Mouse (Mus musculus) midbrain, embryonic 14.5 days (tissue): Measurements from ENCODE around the gene Jkamp. TPM values are rescaled to one million over a fixed set of nuclear protein-coding genes. Genes with fewer than 3 reads are reported as not detected.

Experiments used
- ATAC-seq: fragments of 200-750 bp; cut with Nextera tagmentation; 2 replicates; pipeline ENCODE4 v1.8.0; 2017; ENCODE audit warnings: moderate number of reproducible peaks, moderate library complexity; ENCODE audit not compliant: low FRiP score, low TSS enrichment
- DNase-seq: peaks from one replicate; pipeline ENCODE4 v3.0.0-alpha.2; 2015
- H3K27ac ChIP-seq: fragments of 300-500 bp; sonication (generic); replicated peaks from 2 replicates; pipeline ENCODE4 v1.5.1; 2014; ENCODE audit warnings: mild to moderate bottlenecking, low read depth, low read length, moderate library complexity
- H3K27me3 ChIP-seq: fragments of 300-500 bp; sonication (generic); 2 replicates; pipeline ENCODE4 v1.6.1; 2014; ENCODE audit warnings: low read length, control low read depth, mixed read lengths; ENCODE audit not compliant: control insufficient read depth, insufficient read depth
- H3K36me3 ChIP-seq: fragments of 300-500 bp; sonication (generic); 2 replicates; pipeline ENCODE4 v1.6.1; 2014; ENCODE audit warnings: low read length, control low read depth; ENCODE audit not compliant: control insufficient read depth, insufficient read depth
- H3K4me1 ChIP-seq: fragments of 300-500 bp; sonication (generic); 2 replicates; pipeline ENCODE4 v1.6.1; 2014; ENCODE audit warnings: mild to moderate bottlenecking, antibody characterized with exemption, low read length, control low read depth; ENCODE audit not compliant: control insufficient read depth, insufficient read depth
- H3K4me2 ChIP-seq: fragments of 300-500 bp; sonication (generic); 2 replicates; pipeline ENCODE4 v1.6.1; 2014; ENCODE audit warnings: mild to moderate bottlenecking, low read length, moderate library complexity
- H3K4me3 ChIP-seq: fragments of 300-500 bp; sonication (generic); replicated peaks from 2 replicates; pipeline ENCODE4 v1.5.1; 2014; ENCODE audit warnings: low read depth, low read length
- H3K9ac ChIP-seq: fragments of 300-500 bp; sonication (generic); replicated peaks from 2 replicates; pipeline ENCODE4 v1.6.1; 2014; ENCODE audit warnings: mild to moderate bottlenecking, low read length, moderate library complexity
- H3K9me3 ChIP-seq: fragments of 300-500 bp; sonication (generic); 2 replicates; pipeline ENCODE4 v1.6.1; 2016; ENCODE audit warnings: low read length, control low read depth, mixed read lengths; ENCODE audit not compliant: control insufficient read depth
- WGBS: fragments of 180-500 bp; shearing (Covaris S2); extraction: QIAGEN DNeasy Blood & Tissue Kit; methylation state at CpG from one replicate; pipeline ENCODE4 v1.1.7; 2014; 5-methylcytosine and 5-hydroxymethylcytosine counted together
- polyA plus RNA-seq: library from polyadenylated mRNA; unstranded; fragments of >200 nt; fragmentation: Nextera tagmentation; extraction: Ambion mirVana; gene quantifications from 2 replicates; pipeline ENCODE4 v1.2.1, GENCODE M21; 2014

The Jkamp gene
- polyA plus RNA-seq, 1 experiment from 2014 or later = 89.9 TPM

DNA sequence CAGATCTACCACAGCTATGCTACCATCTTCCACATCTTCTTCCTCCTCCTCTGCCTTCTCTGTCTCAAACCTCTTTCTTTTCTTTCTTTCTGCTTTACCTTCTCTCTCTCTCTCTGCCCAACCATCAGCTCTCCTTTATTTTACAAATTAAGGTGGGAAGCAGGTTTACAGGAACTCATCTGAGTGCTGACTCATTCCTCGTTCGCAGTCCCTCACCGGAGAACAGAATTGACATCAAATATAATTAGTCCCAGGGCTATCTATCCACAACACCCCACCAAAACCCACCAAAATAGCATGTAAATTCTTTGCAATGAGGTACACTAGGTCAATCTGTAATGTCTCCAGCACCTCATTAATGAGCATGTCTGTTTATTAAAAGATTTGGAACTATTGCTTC, 3.4 kb upstream of the Jkamp start:
- ATAC-seq (no peak), DNase-seq (no peak)
- Histone ChIP-seq H3K9me3 (no peaks in the 10 kb centered on the region), H3K36me3 (no peaks in the 10 kb centered on the region), H3K4me3 (no peak overlapping the region), H3K27me3 (no peaks in the 10 kb centered on the region), H3K4me1 (peaks cover 11% of the 10 kb centered on the region; the same call in 1 of the 2 replicates), H3K9ac (no peak overlapping the region), H3K4me2 (peak overlapping the region; percentile 16; the same call in 1 of the 2 replicates), H3K27ac (no peak overlapping the region)
- 72% methylated on average over 3 of the region's 3 CpGs for WGBS

DNA sequence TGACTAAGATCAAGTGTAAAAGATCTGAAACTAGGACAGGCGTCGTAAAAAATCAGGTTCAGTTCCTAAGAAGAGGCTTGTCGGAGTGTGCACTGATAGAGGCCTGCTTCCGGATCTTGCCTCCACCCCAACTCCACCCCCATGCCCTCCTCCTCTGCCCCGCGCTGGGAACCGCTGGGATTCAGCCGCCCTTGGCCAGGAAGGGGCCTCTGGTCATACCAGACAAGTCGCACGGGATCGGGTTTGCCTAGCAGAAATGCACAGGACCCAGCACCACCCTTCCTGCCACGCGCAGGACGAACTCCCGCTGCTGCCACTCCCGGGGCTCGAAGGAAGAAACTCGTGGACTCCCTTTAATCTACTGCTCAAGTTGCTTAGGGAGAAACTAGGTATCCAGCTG, 3.0 kb upstream of the Jkamp start:
- Histone ChIP-seq H3K4me2 (peak overlapping the region; percentile 16), H3K9me3 (no peaks in the 10 kb centered on the region), H3K27ac (no peak overlapping the region), H3K36me3 (no peaks in the 10 kb centered on the region), H3K27me3 (no peaks in the 10 kb centered on the region), H3K4me3 (no peak overlapping the region), H3K4me1 (peaks cover 15% of the 10 kb centered on the region), H3K9ac (no peak overlapping the region)
- WGBS = 33% methylated on average over 18 of the region's 18 CpGs
- ATAC-seq (no peak), DNase-seq (no peak)

DNA sequence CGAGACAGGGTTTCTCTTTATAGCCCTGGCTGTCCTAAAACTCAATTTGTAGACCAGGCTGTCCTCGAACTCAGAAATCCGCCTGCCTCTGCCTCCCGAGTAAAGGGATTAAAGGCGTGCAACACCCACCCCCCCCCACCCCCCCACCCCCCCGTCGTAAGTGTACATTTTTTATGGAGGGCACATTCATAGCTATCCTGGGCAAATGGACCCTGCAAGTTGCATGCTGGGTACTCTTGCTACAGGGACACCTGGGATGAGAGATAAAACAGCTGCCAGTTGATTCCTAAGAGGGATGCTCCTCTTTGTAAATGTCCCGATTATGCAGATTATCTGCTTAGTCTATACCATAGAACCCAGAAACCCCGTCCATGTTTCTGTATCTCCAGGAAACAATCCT, 2.1 kb upstream of the Jkamp start:
- Histone ChIP-seq H3K9ac (no peak overlapping the region), H3K4me2 (no peak overlapping the region), H3K36me3 (no peaks in the 10 kb centered on the region), H3K27me3 (no peaks in the 10 kb centered on the region), H3K4me3 (no peak overlapping the region), H3K9me3 (no peaks in the 10 kb centered on the region), H3K4me1 (peaks cover 24% of the 10 kb centered on the region), H3K27ac (no peak overlapping the region)
- 83% methylated on average over 9 of the region's 9 CpGs for WGBS
- ATAC-seq = no peak
- no peak for DNase-seq

DNA sequence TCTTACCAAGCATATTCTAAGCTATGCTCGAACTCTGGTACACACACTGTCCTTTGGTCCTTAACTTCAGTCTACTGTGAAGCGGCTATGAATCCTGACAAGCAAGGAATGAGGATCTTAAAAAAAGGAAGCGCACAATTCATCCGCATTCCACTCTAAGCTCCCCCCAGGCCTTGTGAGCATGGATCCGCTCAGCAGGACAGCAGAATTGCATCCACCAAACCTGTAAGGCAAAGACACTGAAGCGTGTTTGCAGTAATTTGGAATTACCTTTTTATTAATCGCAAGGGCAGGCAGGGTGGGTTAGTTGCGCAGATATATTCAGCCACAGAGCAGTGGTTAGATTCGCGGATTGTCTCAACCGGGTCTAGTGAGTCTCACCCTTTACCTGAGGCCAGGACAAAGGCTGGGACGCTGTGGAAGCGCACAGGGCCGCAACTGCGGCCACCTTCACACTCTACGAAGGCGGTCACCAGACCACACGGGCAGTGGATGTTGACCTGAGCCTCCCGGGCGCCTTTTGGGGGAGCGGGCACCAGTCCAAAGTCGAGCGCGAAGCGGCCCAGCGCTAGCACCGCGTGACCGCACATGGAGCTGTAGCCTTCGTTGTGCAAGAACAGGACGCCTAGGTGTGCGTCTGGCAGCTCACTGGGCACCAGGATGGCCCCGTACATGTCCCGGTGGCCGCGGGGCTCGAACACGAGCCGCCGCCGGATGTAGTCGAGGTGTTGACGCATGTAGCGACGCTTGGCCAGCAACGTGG, 947 bp upstream of the Jkamp start:
- DNase-seq = peak; percentile 65
- no peaks in the 10 kb centered on the region for H3K9me3 ChIP-seq
- WGBS = 3% methylated on average over 46 of the region's 46 CpGs

DNA sequence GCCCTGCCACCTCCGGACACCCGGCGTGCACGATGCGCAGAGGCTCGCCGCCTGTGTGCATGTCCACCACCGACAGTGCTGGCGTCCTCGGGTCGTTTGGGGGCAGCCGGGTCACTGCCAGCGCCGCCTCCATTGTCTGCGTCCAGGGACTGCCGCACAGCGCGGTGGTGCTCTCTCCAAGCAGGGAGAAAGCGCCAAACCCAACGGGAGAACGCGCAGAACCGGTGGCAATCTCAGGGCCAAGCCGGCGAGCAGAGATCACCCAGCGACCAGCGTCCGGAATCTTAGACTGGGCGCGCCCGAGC, 413 bp upstream of the Jkamp start:
- WGBS = under 1% methylated on average over 31 of the region's 31 CpGs
- peak overlapping the region; percentile 87 for H3K4me2 ChIP-seq
- peaks cover 3% of the 10 kb centered on the region for H3K36me3 ChIP-seq
- peaks cover 29% of the 10 kb centered on the region for H3K4me1 ChIP-seq
- ATAC-seq (peak; percentile 47; the same call in 1 of the 2 replicates), DNase-seq (no peak)
- no peaks in the 10 kb centered on the region for H3K27me3 ChIP-seq
- peak overlapping the region; percentile 92 for H3K9ac ChIP-seq
- H3K9me3 ChIP-seq = no peaks in the 10 kb centered on the region
- H3K27ac ChIP-seq = peak overlapping the region; percentile 98
- H3K4me3 ChIP-seq = peak overlapping the region; percentile 78

More for the DNA sequence above, 947 bp upstream of the Jkamp start:
- Histone ChIP-seq H3K4me2 (peak overlapping the region; percentile 87), H3K9ac (peak overlapping the region; percentile 92), H3K4me3 (peak overlapping the region; percentile 78), H3K4me1 (peaks cover 29% of the 10 kb centered on the region), H3K27ac (peak overlapping the region; percentile 98), H3K27me3 (no peaks in the 10 kb centered on the region), H3K36me3 (no peaks in the 10 kb centered on the region)
- peak; percentile 5 for ATAC-seq

DNA sequence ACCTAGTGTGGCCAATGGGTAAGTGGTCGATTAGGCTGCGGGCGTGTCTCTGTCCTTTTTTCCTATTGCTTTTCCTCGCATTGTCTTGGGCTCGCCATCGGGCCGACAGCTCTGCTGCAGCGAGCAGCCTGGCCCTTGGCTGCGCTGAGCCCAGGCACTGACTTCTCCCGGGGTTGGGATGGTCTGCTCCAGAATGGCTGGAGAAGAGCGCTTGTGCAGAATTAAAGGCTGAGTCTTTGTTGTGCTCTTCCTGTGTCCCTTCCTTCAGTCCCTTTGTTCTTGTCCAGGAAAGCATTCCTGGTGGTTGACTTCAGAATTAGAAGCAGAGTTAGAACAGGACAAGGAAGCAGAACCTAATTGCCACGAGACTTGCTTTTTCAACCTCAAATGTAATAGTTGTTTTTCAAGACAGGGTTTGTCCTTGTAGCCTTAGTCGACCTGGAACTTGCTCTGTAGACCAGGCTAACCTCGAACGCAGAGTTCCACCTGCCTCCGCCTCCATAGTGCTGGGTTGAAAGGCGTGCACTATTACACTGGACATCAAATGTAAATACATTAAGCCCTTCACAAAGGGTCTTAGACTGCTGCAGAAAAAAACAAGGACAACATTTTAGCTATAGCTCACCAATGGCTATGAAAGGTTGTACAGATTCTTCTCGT, 907 bp downstream of the Jkamp start:
- under 1% methylated on average over 18 of the region's 18 CpGs for WGBS
- peak overlapping the region; percentile 78 for H3K4me3 ChIP-seq
- peak overlapping the region; percentile 98 for H3K27ac ChIP-seq
- DNase-seq (no peak), ATAC-seq (no peak)
- H3K9ac ChIP-seq = peak overlapping the region; percentile 92
- H3K4me2 ChIP-seq = peak overlapping the region; percentile 87
- H3K4me1 ChIP-seq = peaks cover 29% of the 10 kb centered on the region
- no peaks in the 10 kb centered on the region for H3K27me3 ChIP-seq
- no peaks in the 10 kb centered on the region for H3K9me3 ChIP-seq
- peaks cover 15% of the 10 kb centered on the region for H3K36me3 ChIP-seq

DNA sequence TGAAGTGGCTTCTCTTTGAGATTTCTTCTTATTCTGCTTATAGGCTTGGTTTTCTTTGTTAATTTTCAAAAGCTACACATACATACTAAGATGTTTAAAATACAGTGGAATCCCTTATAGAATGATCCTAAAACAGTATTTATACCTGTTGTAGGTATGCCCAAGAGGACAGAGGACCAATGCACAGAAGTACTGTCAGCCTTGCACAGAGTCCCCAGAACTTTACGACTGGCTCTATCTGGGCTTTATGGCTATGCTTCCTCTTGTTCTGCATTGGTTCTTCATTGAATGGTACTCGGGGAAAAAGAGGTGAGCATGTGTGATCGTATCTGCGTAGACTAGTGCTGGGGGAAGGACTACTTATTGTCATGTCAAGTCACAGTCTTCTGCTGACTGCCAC, 4.4 kb downstream of the Jkamp start:
- peaks cover 50% of the 10 kb centered on the region for H3K36me3 ChIP-seq
- no peak for DNase-seq
- 94% methylated on average over 4 of the region's 4 CpGs for WGBS
- H3K9me3 ChIP-seq = no peaks in the 10 kb centered on the region
- H3K27ac ChIP-seq = no peak overlapping the region
- peaks cover 21% of the 10 kb centered on the region for H3K4me1 ChIP-seq
- H3K4me3 ChIP-seq = no peak overlapping the region
- no peak overlapping the region for H3K4me2 ChIP-seq
- no peak overlapping the region for H3K9ac ChIP-seq
- no peaks in the 10 kb centered on the region for H3K27me3 ChIP-seq
- ATAC-seq = no peak

DNA sequence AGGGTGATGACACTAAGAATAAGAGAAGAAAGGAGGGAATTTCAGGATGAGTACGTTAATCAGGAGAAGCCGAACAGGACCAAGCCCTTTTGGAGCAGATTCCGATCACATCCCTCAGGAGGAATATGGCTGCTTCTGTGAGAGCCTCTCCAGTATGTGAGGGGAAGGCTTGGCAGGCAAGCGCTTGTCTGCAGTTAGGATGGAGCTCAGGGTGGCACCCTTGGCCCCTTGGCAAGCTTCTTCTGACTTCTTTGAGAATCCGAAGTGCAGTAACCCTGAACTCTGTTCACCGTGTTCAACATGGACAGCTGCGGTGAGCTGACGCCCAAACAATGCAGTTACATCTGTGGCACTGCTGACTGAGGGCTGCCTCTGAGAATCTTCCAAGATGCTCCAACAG, 11.6 kb downstream of the Jkamp start:
- no peaks in the 10 kb centered on the region for H3K27me3 ChIP-seq
- DNase-seq (no peak), ATAC-seq (no peak)
- H3K9me3 ChIP-seq = no peaks in the 10 kb centered on the region
- H3K4me3 ChIP-seq = no peak overlapping the region
- H3K4me1 ChIP-seq = no peaks in the 10 kb centered on the region
- no peak overlapping the region for H3K9ac ChIP-seq
- WGBS = 99% methylated on average over 8 of the region's 8 CpGs
- no peak overlapping the region for H3K4me2 ChIP-seq
- H3K27ac ChIP-seq = no peak overlapping the region
- H3K36me3 ChIP-seq = peaks cover 84% of the 10 kb centered on the region

DNA sequence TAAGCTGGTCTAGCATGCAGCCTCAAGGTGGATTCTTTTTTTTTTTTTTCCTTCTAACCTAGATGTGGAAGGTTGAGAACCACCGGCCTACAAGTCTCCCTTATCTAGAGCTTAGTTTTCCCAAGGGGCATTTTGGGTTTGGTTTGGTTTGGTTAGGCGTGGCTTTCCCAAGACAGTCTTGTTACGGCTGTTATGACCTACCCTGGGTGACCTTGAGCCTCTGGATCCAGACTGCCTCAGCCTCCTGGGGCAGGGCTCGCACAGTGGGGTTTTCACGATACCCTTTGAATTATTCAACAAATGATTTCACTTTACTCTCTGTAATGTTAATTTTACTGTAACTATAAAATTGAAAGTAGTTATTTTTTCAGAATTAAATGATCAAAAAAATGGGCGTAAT, 17.4 kb downstream of the Jkamp start:
- H3K9ac ChIP-seq = no peak overlapping the region
- ATAC-seq (no peak), DNase-seq (no peak)
- WGBS = 82% methylated on average over 6 of the region's 6 CpGs
- H3K4me2 ChIP-seq = no peak overlapping the region
- no peak overlapping the region for H3K27ac ChIP-seq
- peaks cover 29% of the 10 kb centered on the region for H3K36me3 ChIP-seq
- H3K4me1 ChIP-seq = no peaks in the 10 kb centered on the region
- H3K9me3 ChIP-seq = no peaks in the 10 kb centered on the region
- no peaks in the 10 kb centered on the region for H3K27me3 ChIP-seq
- no peak overlapping the region for H3K4me3 ChIP-seq
